Mouse (Mus musculus): Measurements from ENCODE around the gene Hif3a.

DNA sequence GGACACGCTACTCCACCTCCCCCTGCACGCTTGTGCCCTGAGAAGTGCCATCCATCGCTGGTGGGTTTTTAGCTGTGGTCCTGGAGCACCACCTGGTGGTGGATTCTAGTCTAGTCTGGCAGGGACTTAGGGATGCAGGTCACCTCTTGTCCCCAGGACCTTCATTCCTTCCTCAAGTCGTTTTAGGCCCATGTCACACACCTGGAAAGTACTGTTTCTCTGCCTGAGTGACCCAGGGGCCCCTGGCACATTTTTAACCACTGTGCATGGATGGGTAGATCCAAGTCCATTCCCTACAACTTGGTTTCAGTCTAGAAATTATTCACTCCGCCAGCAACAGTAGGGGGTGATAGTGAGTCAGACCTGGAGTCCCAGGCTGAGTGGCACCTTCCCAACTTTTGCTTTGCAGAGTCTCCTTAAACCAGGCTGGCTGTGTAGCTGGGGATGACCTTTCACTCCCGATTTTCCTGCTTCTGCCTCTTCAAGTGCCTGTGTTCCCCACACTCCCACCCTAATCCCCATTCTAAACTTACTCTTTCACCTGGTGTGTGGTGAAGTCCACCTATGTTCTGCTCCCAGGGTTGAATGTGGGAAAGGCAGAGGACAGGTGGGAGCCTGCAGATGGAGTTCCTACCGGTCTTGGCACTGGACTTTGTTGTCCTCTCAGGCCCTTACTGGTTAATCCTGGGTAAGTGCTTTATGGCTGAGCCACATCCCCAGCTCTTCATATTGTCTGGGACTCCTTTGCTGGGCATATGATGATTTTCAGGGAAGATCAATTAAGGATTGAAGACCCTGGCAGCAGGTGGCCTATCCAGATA is 59.6 kb downstream of the Hif3a start:
- TF ChIP-seq HCFC1 (IDR thresholded peaks at IDR 0.05; ENCODE audit: borderline replicate concordance, insufficient read depth, low read length) (no peak), CHD2 (IDR thresholded peaks at IDR 0.05; ENCODE audit: low read depth, low read length) (no peak), ZNF384 (IDR thresholded peaks at IDR 0.05; ENCODE audit: low read depth, low read length) (no peak), MAFK (IDR thresholded peaks at IDR 0.05; ENCODE audit: insufficient read depth, low read depth, low read length) (no peak), ZC3H11A (IDR thresholded peaks at IDR 0.05; ENCODE audit: borderline replicate concordance, low read depth, low read length) (no peak)

Data from ES-E14 (cell line).